Mouse (Mus musculus) cortical plate, adult 2 months (tissue): Measurements from ENCODE around the gene Fcnb. TPM values are rescaled to one million over a fixed set of nuclear protein-coding genes. Genes with fewer than 3 reads are reported as not detected.
A peak's percentile ranks its signal among the peaks of the same experiment; 100 is the strongest.

ENCODE experiments used
- H3K27ac ChIP-seq: fragments of 200-500 bp; 2 replicates; pipeline ENCODE4 v1.5.1; 2012; ENCODE audit warnings: low read length, control low read depth, inconsistent platforms; ENCODE audit not compliant: insufficient read depth
- H3K4me1 ChIP-seq: fragments of 200-500 bp; 2 replicates; pipeline ENCODE4 v1.6.1; 2011; ENCODE audit warnings: low read length; ENCODE audit not compliant: control insufficient read depth, insufficient read depth
- H3K4me3 ChIP-seq: fragments of 200-500 bp; 2 replicates; pipeline ENCODE4 v1.5.1; 2011; ENCODE audit warnings: mild to moderate bottlenecking, low read length, control low read depth; ENCODE audit not compliant: insufficient read depth
- CTCF ChIP-seq: fragments of 200-500 bp; IDR thresholded peaks from 2 replicates; pipeline ENCODE4 v1.5.1; 2011; ENCODE audit warnings: mild to moderate bottlenecking, control low read depth, low read length; ENCODE audit not compliant: insufficient read depth; ENCODE audit errors: extremely low read depth
- POLR2A ChIP-seq: fragments of 200-500 bp; IDR thresholded peaks from 2 replicates; pipeline ENCODE4 v1.6.1; 2011; ENCODE audit warnings: mild to moderate bottlenecking, low read length, control low read depth; ENCODE audit not compliant: insufficient read depth; ENCODE audit errors: extremely low read depth
- polyA plus RNA-seq: library from polyadenylated mRNA; depleted of rRNA; stranded (reverse); fragments of >200 nt; gene quantifications from 2 replicates; pipeline ENCODE4 v1.2.3, GENCODE M21; 2012

Fcnb gene
- polyA plus RNA-seq, 1 experiment: not detected

DNA sequence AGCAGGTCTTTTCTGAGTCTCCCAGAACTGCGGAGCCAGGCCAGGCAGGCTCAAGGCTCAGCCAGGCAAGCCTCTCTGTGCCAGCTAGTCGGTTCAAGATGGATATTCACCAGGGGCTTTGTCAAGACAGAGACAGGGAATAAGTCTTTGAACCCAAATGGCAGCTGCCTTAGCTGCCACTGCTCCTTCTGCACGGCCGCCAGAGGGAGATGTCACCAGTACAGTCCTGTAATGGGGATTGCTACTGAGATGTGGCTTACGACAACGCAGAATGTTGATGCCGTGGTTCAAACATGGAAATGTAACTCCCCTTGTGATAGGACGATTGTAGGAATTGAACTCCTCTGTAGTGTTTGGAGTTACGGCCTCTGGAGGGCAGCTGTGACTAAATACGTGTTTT lies 1.4 kb upstream of the Fcnb start:
- no peak overlapping the region for H3K27ac ChIP-seq
- TF ChIP-seq POLR2A (no peak), CTCF (no peak)
- no peak overlapping the region for H3K4me3 ChIP-seq
- H3K4me1 ChIP-seq: no peaks in the 10 kb centered on the region

DNA sequence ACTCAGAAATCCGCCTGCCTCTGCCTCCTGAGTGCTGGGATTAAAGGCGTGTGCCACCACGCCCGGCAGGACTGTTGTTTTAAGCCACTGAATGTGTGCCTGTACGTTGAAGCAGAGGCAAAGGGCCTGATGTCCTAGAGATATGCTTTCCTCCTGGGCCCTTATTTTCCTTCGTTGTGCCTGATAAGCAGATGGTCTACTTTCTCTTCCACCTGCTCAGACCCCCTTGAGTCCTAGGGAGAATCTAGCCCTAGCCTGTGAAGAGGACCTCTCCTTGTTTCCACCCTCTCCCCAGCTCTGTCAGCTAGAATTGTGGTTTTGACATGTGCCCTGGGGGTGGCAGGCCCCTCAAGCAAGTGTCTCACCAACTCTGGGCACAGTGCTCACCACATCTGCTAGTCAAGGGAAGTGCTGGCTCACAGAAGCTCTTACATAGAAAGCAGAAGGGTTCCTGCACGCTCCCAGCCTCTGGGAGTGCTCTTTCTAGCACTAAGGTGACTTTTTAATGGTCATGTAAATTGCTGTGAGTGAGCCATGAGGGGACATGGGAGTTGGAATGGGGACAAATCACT lies 9.0 kb downstream of the Fcnb start:
- TF ChIP-seq POLR2A (no peak), CTCF (no peak)
- Histone ChIP-seq H3K4me1 (no peaks in the 10 kb centered on the region), H3K27ac (no peak overlapping the region), H3K4me3 (no peak overlapping the region)

DNA sequence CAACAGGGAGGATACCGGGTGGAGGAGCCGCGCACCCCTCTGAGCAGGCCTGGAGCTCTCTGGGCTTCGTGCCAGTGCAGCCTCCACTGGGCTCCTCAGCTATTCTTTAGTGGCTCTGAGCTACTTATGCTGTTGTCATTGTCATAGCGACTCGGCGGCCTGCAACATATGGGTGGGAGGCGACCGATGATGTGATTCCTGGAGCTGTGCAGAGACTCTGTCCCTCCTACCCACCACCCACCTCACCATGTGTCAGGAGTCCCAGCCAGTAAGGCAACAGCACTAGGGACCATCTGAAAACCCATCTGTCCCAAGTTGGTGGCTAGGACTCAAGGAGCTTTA lies 16.2 kb downstream of the Fcnb start:
- Histone ChIP-seq H3K27ac (peak overlapping the region; percentile 69), H3K4me1 (peaks cover 13% of the 10 kb centered on the region), H3K4me3 (no peak overlapping the region)
- no peak for TF ChIP-seq CTCF
- no peak for TF ChIP-seq POLR2A

DNA sequence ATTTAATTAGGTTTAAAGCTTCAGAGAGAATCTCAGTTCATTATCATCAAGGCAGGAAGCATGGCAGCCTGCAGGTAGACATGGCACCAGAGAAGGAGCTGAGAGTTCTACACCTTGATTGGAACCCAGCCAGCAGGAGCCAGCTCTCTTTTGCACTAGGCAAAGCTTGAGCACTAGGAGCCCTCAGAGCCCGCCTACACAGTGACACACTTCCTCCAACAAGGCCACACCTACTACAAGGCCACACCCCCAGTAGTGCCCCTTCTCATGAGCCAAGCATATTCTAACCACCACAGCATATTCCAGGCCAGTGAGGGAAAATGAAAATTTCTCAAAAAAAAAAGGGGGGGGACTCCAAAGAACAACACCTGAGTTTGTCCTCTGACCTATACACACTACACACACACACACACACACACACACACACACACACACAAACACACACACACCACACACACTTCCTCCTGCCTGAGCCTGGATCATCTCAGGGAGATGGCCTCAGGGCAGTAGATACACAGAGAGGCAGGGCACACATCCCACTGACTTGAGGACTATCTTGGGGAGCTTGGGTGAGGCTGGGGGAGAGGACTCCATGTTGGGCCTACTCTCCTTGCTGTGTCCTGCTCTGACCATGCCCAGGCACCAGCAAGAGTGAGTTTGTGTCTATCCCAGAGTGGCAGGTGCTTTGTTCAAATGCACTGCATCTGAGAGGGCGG lies 16.7 kb downstream of the Fcnb start:
- Histone ChIP-seq H3K4me3 (no peak overlapping the region), H3K27ac (peak overlapping the region; percentile 69), H3K4me1 (peaks cover 14% of the 10 kb centered on the region)
- no peak for TF ChIP-seq POLR2A
- TF ChIP-seq CTCF: no peak

DNA sequence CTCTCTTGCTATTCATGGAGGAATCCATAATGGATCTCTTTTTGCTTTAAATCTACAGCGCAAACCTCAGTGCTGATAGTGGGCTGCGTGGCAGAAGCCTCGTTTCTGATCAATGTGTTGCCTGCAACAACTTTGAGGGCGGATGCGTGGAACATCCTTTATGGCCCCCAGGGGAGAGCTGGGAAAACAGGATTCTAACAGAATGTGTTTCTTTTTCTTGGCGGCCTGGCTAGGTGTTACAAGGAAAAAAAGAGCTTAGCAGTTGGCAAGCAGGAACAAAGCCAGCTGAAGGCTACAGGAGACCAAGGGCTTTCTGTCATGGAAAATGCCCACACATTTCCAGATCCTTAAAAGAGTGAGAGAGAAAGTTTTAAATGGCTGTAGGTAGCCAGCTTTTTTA lies 17.5 kb downstream of the Fcnb start:
- H3K4me3 ChIP-seq: no peak overlapping the region
- H3K4me1 ChIP-seq: peaks cover 14% of the 10 kb centered on the region
- no peak for TF ChIP-seq POLR2A
- no peak for TF ChIP-seq CTCF
- H3K27ac ChIP-seq: 0 out of 2 replicates have a peak overlapping the region, but pooled peaks have one; percentile 24

DNA sequence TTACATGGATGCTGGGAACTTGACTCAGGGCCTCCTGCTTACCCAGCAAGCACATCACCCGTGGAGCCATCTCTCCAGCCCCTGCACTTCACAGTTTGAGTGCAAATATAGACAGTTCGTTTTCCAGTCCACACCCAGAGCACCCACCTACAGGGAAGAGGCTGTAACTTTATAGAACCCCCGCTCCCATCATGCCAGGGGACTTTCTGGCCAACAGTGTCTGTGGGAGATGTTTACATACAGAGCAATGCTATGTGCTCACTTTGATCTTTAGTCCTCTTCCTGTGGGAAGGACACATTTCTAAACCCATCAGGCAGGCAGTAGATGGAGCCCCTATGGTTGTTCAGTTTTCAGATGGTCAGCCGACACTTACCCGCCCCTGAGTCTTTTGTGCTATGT lies 18.0 kb downstream of the Fcnb start:
- peaks cover 14% of the 10 kb centered on the region for H3K4me1 ChIP-seq
- H3K4me3 ChIP-seq: no peak overlapping the region
- peak overlapping the region; percentile 24; the same call in 1 of the 2 replicates for H3K27ac ChIP-seq
- TF ChIP-seq POLR2A (no peak), CTCF (no peak)

DNA sequence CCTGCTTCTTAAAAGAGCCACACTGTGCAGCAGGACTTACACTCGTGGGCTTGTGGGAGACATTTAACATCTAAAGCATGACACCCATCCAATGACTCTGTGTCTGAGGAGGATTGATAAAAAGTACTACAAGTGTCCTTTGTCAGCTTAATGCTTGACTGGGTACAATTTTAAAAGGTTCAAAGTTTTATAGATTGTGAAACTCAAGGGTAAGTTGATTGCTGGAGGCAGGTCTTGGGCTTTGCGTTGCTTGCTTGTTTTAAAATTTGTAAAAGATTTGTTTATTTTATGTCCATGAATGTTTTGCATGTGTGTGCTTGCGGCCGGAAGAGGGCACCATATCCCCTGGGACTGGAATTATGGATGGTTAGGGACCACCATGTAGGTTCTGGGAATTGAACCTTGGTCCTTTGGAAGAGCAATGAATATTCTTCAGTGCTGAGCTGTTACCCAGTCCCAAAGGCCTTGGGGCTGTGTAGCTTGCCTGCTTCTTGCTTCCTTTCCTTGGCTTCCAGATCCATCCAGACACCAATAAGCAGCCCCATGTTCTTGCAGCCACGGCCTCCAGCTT lies 19.5 kb downstream of the Fcnb start:
- TF ChIP-seq CTCF: no peak
- TF ChIP-seq POLR2A: no peak
- Histone ChIP-seq H3K4me1 (peaks cover 14% of the 10 kb centered on the region), H3K27ac (no peak overlapping the region), H3K4me3 (no peak overlapping the region)

DNA sequence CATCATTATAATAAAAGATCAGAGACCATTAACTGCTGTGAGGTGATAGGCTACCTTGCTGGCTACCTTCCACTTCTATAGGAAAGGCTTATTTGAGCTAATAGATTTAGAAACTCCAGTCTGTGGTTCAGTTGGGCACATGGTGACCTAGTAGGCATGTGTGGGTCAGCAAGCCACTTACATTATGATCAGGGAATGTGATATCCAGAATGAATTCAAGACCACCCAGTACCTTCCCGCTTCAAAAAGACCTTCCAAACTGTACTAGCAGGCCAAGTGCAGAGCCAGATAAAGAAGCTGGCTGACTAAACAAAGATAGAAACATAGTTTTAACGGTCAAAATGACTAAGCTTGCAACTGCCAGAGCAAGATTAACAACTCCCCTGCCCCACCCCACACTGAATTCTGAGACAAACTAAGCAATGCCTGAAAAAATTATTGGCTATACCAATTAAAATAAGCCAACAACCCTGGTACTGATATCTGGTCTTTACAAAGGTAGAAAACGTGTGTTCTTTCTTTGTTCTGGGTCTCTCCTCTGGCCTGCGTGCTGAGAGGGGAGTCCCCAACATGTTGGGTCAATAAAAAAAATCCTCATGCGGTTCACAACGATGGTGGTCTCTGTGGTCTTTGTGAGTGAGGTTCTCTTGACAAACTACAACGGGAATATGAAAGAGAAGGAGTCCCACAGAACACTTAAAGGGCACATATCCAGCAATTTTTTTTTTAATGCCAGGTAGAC lies 20.2 kb downstream of the Fcnb start:
- no peak overlapping the region for H3K27ac ChIP-seq
- no peak for TF ChIP-seq POLR2A
- TF ChIP-seq CTCF: no peak
- H3K4me1 ChIP-seq: peaks cover 14% of the 10 kb centered on the region
- H3K4me3 ChIP-seq: no peak overlapping the region

DNA sequence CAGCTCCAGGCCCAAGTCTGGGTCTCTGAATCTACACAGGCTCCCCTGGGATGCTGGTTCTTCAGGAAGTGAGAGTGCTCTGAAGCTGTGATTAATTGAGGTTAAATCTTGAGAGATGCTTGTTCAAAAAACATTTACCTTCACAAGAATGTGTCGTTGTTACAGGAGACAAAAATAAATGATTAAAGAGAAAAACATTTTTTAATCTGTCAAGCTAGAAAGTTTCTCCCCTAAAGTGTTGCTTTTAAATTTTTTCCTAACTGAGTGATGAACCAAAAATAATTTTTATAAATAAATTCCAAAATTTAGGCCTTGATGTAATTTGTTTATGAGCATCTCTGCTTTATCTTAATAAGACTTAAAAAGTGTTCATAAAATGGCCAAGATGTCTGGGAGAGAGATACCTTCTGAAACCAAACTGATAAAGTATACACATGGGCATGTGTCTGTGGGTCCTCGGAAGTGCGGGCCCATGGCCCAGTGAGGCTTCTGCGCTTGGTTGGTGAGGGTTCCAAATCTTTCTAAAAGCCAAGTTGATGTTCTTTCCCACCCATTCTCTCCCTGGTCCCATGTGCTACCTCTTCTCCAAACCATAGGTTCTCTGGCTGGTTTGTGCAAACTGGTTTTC lies 20.9 kb downstream of the Fcnb start:
- TF ChIP-seq POLR2A (no peak), CTCF (no peak)
- H3K27ac ChIP-seq: no peak overlapping the region

More for the DNA sequence above, 20.9 kb downstream of the Fcnb start:
- H3K4me1 ChIP-seq: peaks cover 10% of the 10 kb centered on the region
- no peak overlapping the region for H3K4me3 ChIP-seq
